Mouse (Mus musculus): ENCODE results near the gene Trpm5. TPM values are rescaled to one million over a fixed set of nuclear protein-coding genes. Genes with fewer than 3 reads are reported as not detected.

Gene Trpm5
- 8.0 TPM for polyA plus RNA-seq (2015; fragmentation: Illumina TruSeq; extraction: RNeasy Lipid Tissue Mini Kit (QIAGEN cat#74804); ENCODE audit: insufficient read depth, low read depth, low replicate concordance)

DNA sequence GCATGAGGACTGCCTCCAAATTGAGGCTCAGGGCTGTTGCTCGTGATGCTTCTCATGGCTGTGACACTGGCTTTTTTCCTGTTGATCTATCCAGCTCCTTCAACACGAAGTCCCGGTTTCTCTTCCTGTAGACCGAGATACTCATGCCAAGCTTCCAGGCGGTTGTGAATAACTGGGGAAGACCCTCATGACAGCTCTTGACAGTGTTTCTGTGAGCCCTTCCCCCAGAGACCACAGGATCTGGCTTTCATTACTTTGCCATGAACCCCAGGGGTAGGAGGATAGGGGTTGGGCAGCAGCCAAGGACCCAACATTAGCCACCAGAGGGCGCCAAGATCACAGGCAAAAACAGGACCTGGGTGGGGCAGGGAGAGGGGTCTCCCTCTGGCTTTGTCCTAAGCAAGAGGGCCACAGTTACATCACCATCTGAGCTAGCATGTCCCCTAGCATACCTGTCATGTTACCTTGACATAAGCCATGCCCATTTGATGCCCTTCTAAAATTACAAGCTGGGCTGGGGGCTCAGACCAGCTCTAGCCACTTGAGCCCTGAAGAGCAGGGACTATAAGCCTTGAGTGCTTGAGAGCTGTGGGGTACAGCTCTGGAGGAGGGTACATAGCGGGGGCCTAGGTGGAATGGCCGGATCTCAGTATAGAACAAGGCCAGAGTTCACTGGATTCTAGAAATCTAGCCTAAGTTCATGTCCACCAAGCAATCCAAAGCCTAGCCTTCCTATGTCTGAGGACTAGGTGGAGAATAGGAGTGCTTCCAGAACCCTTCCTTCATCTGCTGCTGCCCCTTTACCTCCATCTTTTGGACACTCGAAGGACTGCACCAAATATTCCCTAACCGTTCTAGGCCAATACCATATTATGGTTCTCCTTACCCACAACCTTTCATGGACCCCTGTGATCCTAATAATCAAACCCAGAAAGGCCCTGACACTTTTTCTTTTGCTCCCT, at the start of gene Trpm5:
TSS of gene Trpm5 (minus strand) at position 51 of the 962 bp plus-strand sequence.

DNA sequence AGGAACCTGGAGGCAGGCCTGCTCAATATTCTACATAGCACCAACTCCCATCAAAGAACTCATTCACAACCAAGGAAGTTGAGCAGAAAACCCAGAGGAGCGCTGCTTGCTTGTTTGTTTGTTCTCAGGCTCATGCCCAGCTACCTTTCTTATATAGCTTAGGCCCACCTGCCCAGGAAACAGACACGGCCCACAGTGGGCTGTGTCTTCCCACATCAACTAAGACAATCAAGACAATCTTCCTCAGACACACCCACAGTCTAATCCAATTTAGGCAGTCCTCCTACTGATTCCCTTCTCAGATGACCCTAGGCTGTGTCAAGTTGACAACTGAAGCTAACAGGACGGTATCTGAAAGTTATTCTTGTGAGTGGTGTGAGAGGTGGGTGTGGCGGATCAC, 11.6 kb upstream of the Trpm5 start, which contains the start of gene Kcnq1:
TSS of gene Kcnq1 (plus strand) at position 301 of the 400 bp plus-strand sequence.

DNA sequence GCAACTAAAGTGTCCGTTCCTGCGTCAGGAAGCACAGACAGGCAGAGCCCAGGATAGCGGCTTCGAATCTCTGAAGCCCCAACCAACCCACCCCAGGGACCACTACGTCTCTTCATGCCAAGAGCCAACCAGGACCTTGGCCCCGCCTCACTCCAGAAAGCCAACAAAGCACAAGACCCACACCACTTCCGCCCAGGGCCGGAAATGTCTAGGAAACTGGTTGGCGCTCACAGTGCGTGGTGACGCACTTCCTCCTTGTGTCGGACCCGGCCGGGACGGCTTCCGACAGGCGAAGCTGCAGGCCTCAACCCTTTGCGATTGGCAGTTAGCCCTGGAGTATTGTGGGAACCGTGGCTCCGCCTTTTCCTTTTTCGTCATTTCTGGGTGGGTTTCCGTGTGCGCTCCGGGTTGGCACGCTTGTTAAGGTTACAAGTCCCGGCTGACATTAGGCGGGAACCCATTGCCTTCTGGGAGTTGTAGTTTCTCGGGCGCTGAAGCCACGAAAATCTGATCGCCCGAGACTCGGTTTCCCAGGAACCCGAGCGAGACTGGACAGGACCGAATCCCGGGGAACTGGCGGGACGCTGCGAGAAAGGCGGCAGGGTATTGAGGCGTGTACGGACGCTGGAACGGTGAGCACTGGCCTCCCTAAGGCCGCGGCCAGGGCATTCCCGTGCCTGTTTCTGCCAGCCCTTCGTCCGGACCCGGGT, 25.4 kb downstream of the Trpm5 start, which contains the start of gene Tssc4:
TSS of gene Tssc4 (plus strand) at position 368 of the 710 bp plus-strand sequence.

DNA sequence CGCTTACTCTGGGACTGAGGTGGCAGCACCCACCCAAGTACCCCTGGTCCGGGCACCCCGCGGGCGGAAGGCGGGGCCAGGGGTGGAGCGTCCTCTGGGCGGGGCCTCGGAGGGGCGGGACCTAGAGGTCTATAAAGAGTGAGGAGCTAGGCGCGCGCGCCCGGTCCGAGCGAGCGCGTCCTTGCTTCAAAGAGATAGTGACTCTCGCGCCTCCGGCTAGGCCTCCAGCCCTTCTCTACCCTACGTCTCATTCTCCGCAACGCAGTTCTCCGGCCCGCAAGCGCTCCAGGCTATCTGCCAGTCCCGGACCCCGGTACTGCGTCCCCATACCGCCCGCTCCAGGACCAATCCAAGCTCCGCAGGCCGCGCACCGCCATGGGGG, 41.8 kb downstream of the Trpm5 start, which contains the start of gene Cd81:
TSS of gene Cd81 (plus strand) at position 114 of the 382 bp plus-strand sequence.

Other genes with a start within 250 kb of the Trpm5 start
- gene Th, start 163.5 kb downstream of the Trpm5 start, polyA plus RNA-seq (2015; fragmentation: Illumina TruSeq; extraction: RNeasy Lipid Tissue Mini Kit (QIAGEN cat#74804); ENCODE audit: insufficient read depth, low read depth, low replicate concordance) = 2.3 TPM
- gene Ascl2, start 125.4 kb downstream of the Trpm5 start, polyA plus RNA-seq (2015; fragmentation: Illumina TruSeq; extraction: RNeasy Lipid Tissue Mini Kit (QIAGEN cat#74804); ENCODE audit: insufficient read depth, low read depth, low replicate concordance) = not detected
- gene Tspan32, start 89.6 kb downstream of the Trpm5 start, polyA plus RNA-seq (2015; fragmentation: Illumina TruSeq; extraction: RNeasy Lipid Tissue Mini Kit (QIAGEN cat#74804); ENCODE audit: insufficient read depth, low read depth, low replicate concordance) = not detected
- 99.4 TPM for gene Cd81, start 41.9 kb downstream of the Trpm5 start, polyA plus RNA-seq (2015; fragmentation: Illumina TruSeq; extraction: RNeasy Lipid Tissue Mini Kit (QIAGEN cat#74804); ENCODE audit: insufficient read depth, low read depth, low replicate concordance)
- gene Tssc4, start 25.4 kb downstream of the Trpm5 start, polyA plus RNA-seq (2015; fragmentation: Illumina TruSeq; extraction: RNeasy Lipid Tissue Mini Kit (QIAGEN cat#74804); ENCODE audit: insufficient read depth, low read depth, low replicate concordance) = 17.8 TPM
- 6.7 TPM for gene Kcnq1, start 11.7 kb upstream of the Trpm5 start, polyA plus RNA-seq (2015; fragmentation: Illumina TruSeq; extraction: RNeasy Lipid Tissue Mini Kit (QIAGEN cat#74804); ENCODE audit: insufficient read depth, low read depth, low replicate concordance)

Measured in pancreas, adult 10 weeks (tissue).